Mouse (Mus musculus): ENCODE measurements around the gene Ssmem1. TPM values are rescaled to one million over a fixed set of nuclear protein-coding genes. Genes with fewer than 3 reads are reported as not detected.

Ssmem1 gene
- polyA plus RNA-seq, 1 experiment from 2014 or later, result 0.49 TPM

DNA sequence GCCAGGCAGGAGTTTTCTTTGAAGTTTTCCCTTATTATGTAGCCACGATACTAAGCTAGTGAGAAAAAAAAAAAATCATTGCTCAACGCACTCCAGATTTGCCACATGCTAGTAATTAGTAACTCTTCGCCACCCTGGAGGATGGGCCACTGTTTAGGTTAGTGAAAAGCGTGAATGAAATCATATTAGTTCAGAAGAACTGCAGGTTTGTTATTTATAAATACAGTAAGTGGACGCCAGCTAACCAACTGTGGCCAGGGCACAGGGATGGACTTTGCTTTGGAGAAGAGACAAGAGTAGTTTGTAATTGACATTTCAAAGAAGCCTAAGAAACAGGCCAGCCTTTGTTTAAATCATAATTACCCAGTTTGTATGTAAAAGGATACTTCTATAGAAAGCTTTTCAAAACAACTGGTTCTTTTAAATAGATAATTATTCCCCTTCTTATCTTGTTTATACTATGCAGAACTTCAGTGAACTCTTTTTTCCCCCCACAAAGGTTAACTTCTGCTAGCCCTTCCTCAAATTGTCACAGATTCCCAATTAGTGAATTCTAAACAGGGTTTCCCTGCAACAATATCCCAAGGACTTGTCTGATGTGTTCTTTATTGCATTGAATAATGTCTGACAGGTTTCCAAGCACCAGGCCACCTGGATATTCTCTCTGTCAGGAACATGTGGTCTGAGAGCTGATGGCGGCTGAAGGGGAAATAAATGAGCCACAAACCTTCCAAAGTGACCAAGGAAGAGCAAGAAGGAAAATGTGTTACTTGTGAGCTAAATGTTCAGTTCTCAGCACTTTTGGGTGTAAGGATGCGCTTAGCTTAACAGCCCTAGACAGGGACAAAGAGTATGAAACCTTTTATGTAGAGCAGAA lies 16.0 kb downstream of the Ssmem1 start:
- DNase-seq (no peak), ATAC-seq (ENCODE audit: insufficient read depth) (no peak)
- no peak overlapping the region for H3K4me3 ChIP-seq (ENCODE audit: low read depth, low read length)
- H3K36me3 ChIP-seq (ENCODE audit: insufficient read depth), result no peaks in the 10 kb centered on the region
- peak overlapping the region; percentile 94 for H3K27ac ChIP-seq (ENCODE audit: low read depth)
- H3K4me1 ChIP-seq (ENCODE audit: insufficient read depth), result peaks cover 22% of the 10 kb centered on the region
- H3K9ac ChIP-seq, result no peak overlapping the region
- H3K9me3 ChIP-seq (ENCODE audit: low read depth, low read length), result no peaks in the 10 kb centered on the region
- no peak overlapping the region for H3K4me2 ChIP-seq
- H3K27me3 ChIP-seq (ENCODE audit: insufficient read depth, low read length), result no peaks in the 10 kb centered on the region
- 48% methylated on average over 7 of the region's 7 CpGs for WGBS
- TF ChIP-seq CTCF (IDR thresholded peaks at IDR 0.05; ENCODE audit: low read depth), result no peak

DNA sequence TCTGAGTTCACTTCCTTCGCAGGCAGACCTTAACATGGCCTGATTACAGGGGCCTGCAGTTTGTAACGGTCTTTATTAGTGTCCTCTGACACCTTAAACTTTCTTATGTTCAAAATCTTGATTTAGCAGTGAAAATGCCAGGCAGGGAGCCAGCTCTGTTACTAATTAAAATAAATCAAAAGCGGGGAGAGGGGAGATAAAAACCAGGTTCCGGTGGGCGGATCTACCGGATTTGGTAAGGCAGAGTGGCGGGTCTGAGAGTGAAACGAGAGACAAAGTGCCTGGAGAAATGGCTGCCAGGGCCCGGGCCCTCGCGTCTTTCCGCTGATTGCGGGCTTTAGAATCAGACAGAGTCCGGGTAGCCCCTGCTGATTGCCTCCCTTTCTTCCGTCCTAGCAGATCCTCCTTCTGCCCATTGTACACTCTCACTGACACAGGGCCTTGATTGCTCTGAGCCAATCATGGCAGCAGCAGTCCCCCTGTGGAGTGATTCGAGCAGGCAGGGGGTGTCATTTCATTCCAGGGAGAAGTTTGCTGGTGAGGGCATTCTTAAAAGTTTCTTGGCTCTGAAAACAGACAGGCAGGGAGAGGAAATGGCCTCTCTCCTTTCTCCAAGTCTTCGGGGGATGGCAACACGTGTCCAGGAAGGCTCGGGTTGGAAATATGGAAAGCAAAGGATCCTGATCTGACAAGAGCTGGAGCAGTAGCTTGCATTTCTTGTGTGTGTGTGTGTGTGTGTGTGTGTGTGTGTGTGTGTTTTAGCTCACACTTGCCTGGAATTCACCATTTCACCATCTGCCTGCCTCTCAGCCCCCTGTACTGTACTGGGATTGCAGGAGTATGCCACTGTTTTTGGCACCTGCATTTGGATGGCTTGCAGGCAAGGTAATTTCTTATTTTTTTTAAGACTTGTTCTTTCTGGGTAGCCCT lies 17.2 kb downstream of the Ssmem1 start:
- Histone ChIP-seq H3K4me3 (ENCODE audit: low read depth, low read length) (no peak overlapping the region), H3K27ac (ENCODE audit: low read depth) (peak overlapping the region; percentile 94), H3K9me3 (ENCODE audit: low read depth, low read length) (no peaks in the 10 kb centered on the region), H3K27me3 (ENCODE audit: insufficient read depth, low read length) (no peaks in the 10 kb centered on the region), H3K4me1 (ENCODE audit: insufficient read depth) (peaks cover 22% of the 10 kb centered on the region), H3K36me3 (ENCODE audit: insufficient read depth) (no peaks in the 10 kb centered on the region), H3K4me2 (peak overlapping the region; percentile 37; the same call in 1 of the 2 replicates), H3K9ac (peak overlapping the region; percentile 32)
- no peak for TF ChIP-seq CTCF (IDR thresholded peaks at IDR 0.05; ENCODE audit: low read depth)
- 17% methylated on average over 19 of the region's 19 CpGs for WGBS
- peak; percentile 84 for DNase-seq
- peak; percentile 35 for ATAC-seq (ENCODE audit: insufficient read depth)

- 19% methylated on average over 6 of the region's 6 CpGs for WGBS
- DNase-seq (peak; percentile 68), ATAC-seq (ENCODE audit: insufficient read depth) (peak; percentile 74)
- no peaks in the 10 kb centered on the region for H3K9me3 ChIP-seq (ENCODE audit: low read depth, low read length)
- no peak for TF ChIP-seq CTCF (IDR thresholded peaks at IDR 0.05; ENCODE audit: low read depth)
- no peak overlapping the region for H3K4me2 ChIP-seq
- H3K4me3 ChIP-seq (ENCODE audit: low read depth, low read length), result no peak overlapping the region
- no peaks in the 10 kb centered on the region for H3K27me3 ChIP-seq (ENCODE audit: insufficient read depth, low read length)
- peaks cover 22% of the 10 kb centered on the region for H3K4me1 ChIP-seq (ENCODE audit: insufficient read depth)
- peak overlapping the region; percentile 55; the same call in 1 of the 2 replicates for H3K27ac ChIP-seq (ENCODE audit: low read depth)
- no peak overlapping the region for H3K9ac ChIP-seq
- no peaks in the 10 kb centered on the region for H3K36me3 ChIP-seq (ENCODE audit: insufficient read depth)
These were observed 19.2 kb downstream of the Ssmem1 start for GRCm38 (mm10) chr6:30528800-30529199.

GRCm38 (mm10) chr6:30535340-30535739 lies 25.7 kb downstream of the Ssmem1 start:
- Histone ChIP-seq H3K36me3 (ENCODE audit: insufficient read depth) (no peaks in the 10 kb centered on the region), H3K4me3 (ENCODE audit: low read depth, low read length) (no peak overlapping the region), H3K27ac (ENCODE audit: low read depth) (no peak overlapping the region), H3K9me3 (ENCODE audit: low read depth, low read length) (no peaks in the 10 kb centered on the region), H3K9ac (no peak overlapping the region), H3K27me3 (ENCODE audit: insufficient read depth, low read length) (no peaks in the 10 kb centered on the region), H3K4me2 (no peak overlapping the region), H3K4me1 (ENCODE audit: insufficient read depth) (peaks cover 8% of the 10 kb centered on the region)
- 55% methylated on average over 3 of the region's 3 CpGs for WGBS
- ATAC-seq (ENCODE audit: insufficient read depth) (no peak), DNase-seq (peak; percentile 60)
- peak; percentile 68 for TF ChIP-seq CTCF (IDR thresholded peaks at IDR 0.05; ENCODE audit: low read depth)

DNA sequence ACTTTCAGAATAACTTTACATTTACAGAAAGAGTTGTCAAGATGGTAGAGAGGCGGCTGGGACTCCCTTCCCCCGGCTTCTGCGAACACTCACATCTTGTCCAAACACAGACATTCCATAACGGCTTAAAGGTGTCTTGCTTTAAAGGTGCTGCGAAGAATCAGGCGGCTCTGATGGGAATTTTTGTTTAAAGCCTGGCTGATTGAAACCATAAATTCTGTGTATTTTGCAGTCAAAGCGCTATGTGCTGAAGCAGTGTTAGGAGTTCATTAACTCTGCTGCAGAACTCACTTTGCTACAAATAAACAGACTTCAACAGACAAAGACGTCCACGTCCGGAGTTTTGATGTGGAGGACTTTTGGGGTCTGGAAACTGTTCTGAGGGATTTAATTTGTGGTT lies 28.6 kb downstream of the Ssmem1 start:
- Histone ChIP-seq H3K4me2 (peak overlapping the region; percentile 27), H3K4me1 (ENCODE audit: insufficient read depth) (peaks cover 11% of the 10 kb centered on the region), H3K9ac (no peak overlapping the region), H3K4me3 (ENCODE audit: low read depth, low read length) (no peak overlapping the region), H3K27ac (ENCODE audit: low read depth) (peak overlapping the region; percentile 9; the same call in 1 of the 2 replicates), H3K9me3 (ENCODE audit: low read depth, low read length) (no peaks in the 10 kb centered on the region), H3K27me3 (ENCODE audit: insufficient read depth, low read length) (no peaks in the 10 kb centered on the region), H3K36me3 (ENCODE audit: insufficient read depth) (no peaks in the 10 kb centered on the region)
- DNase-seq (peak; percentile 55), ATAC-seq (ENCODE audit: insufficient read depth) (no peak; the same call in 1 of the 2 replicates)
- 12% methylated on average over 10 of the region's 10 CpGs for WGBS
- TF ChIP-seq CTCF (IDR thresholded peaks at IDR 0.05; ENCODE audit: low read depth), result no peak

- Histone ChIP-seq H3K4me2 (no peak overlapping the region), H3K27ac (ENCODE audit: low read depth) (peak overlapping the region; percentile 9; the same call in 1 of the 2 replicates), H3K9me3 (ENCODE audit: low read depth, low read length) (no peaks in the 10 kb centered on the region), H3K4me3 (ENCODE audit: low read depth, low read length) (no peak overlapping the region), H3K4me1 (ENCODE audit: insufficient read depth) (peaks cover 15% of the 10 kb centered on the region), H3K27me3 (ENCODE audit: insufficient read depth, low read length) (no peaks in the 10 kb centered on the region), H3K9ac (no peak overlapping the region), H3K36me3 (ENCODE audit: insufficient read depth) (no peaks in the 10 kb centered on the region)
- DNase-seq (no peak), ATAC-seq (ENCODE audit: insufficient read depth) (peak; percentile 42; the same call in 1 of the 2 replicates)
- 50% methylated on average over 5 of the region's 5 CpGs for WGBS
- TF ChIP-seq CTCF (IDR thresholded peaks at IDR 0.05; ENCODE audit: low read depth), result no peak
These were observed 29.2 kb downstream of the Ssmem1 start for GRCm38 (mm10) chr6:30538800-30539199.
